Mouse (Mus musculus): ENCODE data around the gene Mllt10. TPM values are rescaled to one million over a fixed set of nuclear protein-coding genes. Genes with fewer than 3 reads are reported as not detected.

Mllt10 gene
- polyA plus RNA-seq, 3 experiments from 2014 or later, result 26.7 to 44.6 (median 37.8) TPM

- ATAC-seq, result no peak
Observed at GRCm38 (mm10) chr2:18093858-18094257, 38.8 kb downstream of the Mllt10 start.

GRCm38 (mm10) chr2:18094319-18094718, 39.3 kb downstream of the Mllt10 start:
- ATAC-seq, result no peak

- no peak for ATAC-seq
Observed at GRCm38 (mm10) chr2:18095804-18096203, 40.8 kb downstream of the Mllt10 start.

- no peak for ATAC-seq
Observed at GRCm38 (mm10) chr2:18100914-18101313, 45.9 kb downstream of the Mllt10 start.

- no peak for ATAC-seq
Observed at GRCm38 (mm10) chr2:18107561-18107960, 52.5 kb downstream of the Mllt10 start.

- no peak for ATAC-seq
Observed at GRCm38 (mm10) chr2:18108214-18108613, 53.2 kb downstream of the Mllt10 start.

- no peak for ATAC-seq
Observed at GRCm38 (mm10) chr2:18111411-18111810, 56.4 kb downstream of the Mllt10 start.

- ATAC-seq, result no peak
Observed at GRCm38 (mm10) chr2:18116432-18116831, 61.4 kb downstream of the Mllt10 start.

GRCm38 (mm10) chr2:18138131-18138530, 83.1 kb downstream of the Mllt10 start:
- ATAC-seq, result no peak

GRCm38 (mm10) chr2:18139646-18140045, 84.6 kb downstream of the Mllt10 start:
- ATAC-seq, result no peak

- no peak for ATAC-seq
Observed at GRCm38 (mm10) chr2:18156131-18156530, 101.1 kb downstream of the Mllt10 start.

- ATAC-seq, result no peak
Observed at GRCm38 (mm10) chr2:18159426-18159825, 104.4 kb downstream of the Mllt10 start.

GRCm38 (mm10) chr2:18160992-18161391, 106.0 kb downstream of the Mllt10 start:
- no peak for ATAC-seq

- ATAC-seq, result no peak
Observed at GRCm38 (mm10) chr2:18165511-18165910, 110.5 kb downstream of the Mllt10 start.

- ATAC-seq, result no peak
Observed at GRCm38 (mm10) chr2:18169174-18169948, 114.3 kb downstream of the Mllt10 start.

- no peak for ATAC-seq
Observed at GRCm38 (mm10) chr2:18175234-18175633, 120.2 kb downstream of the Mllt10 start.

GRCm38 (mm10) chr2:18176235-18176634, 121.2 kb downstream of the Mllt10 start:
- ATAC-seq, result no peak

GRCm38 (mm10) chr2:18180323-18180722, 125.3 kb downstream of the Mllt10 start:
- no peak for ATAC-seq

- ATAC-seq, result no peak
Observed at GRCm38 (mm10) chr2:18181631-18182030, 126.6 kb downstream of the Mllt10 start.

GRCm38 (mm10) chr2:18183079-18183478, 128.0 kb downstream of the Mllt10 start:
- no peak for ATAC-seq

GRCm38 (mm10) chr2:18188367-18188766, 133.3 kb downstream of the Mllt10 start:
- no peak for ATAC-seq

- ATAC-seq, result no peak
Observed at GRCm38 (mm10) chr2:18195285-18195684, 140.2 kb downstream of the Mllt10 start.

GRCm38 (mm10) chr2:18195691-18196396, 140.8 kb downstream of the Mllt10 start:
- peak; percentile 41 for ATAC-seq
